Mouse (Mus musculus) erythroid progenitor cell, adult 5-6 weeks (primary cell): ENCODE data around the gene Prss27. TPM values are rescaled to one million over a fixed set of nuclear protein-coding genes. Genes with fewer than 3 reads are reported as not detected.

Experiments used
- ATAC-seq: replicated peaks from 2 replicates; pipeline ENCODE4 v1.8.0; 2016; ENCODE audit warnings: moderate number of reproducible peaks, mild to moderate bottlenecking, moderate TSS enrichment, inconsistent platforms; ENCODE audit not compliant: poor library complexity, low FRiP score, severe bottlenecking
- total RNA-seq, 2 experiments: library from RNA; stranded (forward) in 1 of 2; stranded (reverse) in 1 of 2; fragments of 150-400 nt in 1 of 2; fragments of 186-747, 209-891 nt in 1 of 2; gene quantifications; 2 replicates each; pipeline versions ENCODE4 v1.2.3 to v1.2.4; 2015 to 2017; ENCODE audit warnings: low replicate concordance in 2 of 2

Gene Prss27
- total RNA-seq, 2 experiments from 2014 or later = not detected

DNA sequence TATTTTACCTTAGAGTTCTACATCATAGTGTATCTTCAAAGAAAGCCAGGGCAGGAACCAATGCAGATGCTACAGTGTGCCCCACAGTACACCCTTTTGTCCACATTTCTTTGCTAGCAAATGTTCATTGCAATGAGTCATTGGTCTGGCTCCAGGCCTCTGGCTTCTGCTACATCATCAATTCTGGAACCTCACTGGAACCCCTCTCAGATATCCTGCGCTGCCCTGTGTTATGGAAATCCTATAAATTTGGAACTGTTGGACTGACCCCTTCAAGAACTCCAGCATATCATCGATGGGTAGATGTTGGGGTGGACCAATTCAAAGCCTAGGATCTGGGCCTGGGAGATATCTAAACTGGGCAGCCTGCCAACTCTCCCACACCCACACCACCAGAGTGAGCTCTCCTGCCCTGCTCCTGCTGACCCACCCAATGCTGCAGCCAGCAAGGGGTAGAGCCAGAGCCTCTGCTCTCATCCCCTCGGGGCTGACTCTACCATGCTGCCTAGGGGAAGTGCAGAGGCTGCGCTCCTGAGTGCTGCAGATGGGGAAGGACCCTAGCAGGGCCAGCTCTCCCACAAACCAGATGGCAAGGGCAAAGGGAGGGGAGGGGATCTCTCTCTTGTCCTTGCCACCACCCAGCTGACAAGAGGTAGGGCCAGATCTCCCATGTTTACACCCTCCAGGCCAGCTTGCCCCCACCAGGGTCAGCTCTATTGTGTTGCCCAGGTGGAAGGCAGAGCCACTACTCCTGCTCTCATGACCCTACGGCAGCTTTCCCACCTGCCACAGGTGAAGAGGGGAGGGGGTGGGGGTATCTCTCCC, 16.4 kb upstream of the Prss27 start:
- peak; percentile 98 for ATAC-seq

DNA sequence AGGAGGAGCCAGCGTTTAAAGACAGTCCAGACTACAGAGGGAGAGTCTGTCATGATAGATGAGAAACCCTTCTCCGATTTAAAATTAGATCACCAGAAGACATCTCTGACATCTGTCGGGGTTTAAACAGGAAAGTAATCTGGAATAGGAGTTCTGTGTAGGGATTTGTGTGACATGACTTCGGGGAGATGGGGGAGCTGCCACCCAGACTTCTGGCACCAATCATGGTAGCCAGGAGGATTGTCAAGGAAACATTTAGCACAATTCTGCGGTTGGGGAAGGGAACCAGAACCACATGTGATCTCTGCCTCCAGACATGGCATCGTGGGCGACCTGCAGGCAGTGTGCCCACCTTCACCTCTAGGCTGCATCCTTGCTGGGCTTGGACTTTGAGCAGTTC, 8.5 kb upstream of the Prss27 start:
- ATAC-seq = no peak

DNA sequence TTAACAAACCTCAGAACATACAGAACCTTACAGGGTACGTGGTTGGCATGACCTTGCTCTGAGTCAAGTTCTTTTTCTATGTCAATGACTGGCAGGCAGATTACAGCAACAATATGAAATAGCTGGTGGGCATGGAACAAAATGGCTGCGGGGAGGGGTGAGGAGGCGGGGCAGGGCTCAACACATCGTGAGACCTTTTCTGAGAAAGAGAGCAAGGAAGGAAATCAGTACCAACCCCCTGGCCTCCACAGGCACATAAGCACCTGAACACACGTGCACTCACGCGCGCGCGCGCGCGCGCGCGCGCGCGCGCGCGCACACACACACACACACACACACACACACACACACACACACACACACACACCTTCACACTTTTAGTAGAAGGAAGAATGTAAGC, 7.4 kb upstream of the Prss27 start:
- ATAC-seq = no peak

DNA sequence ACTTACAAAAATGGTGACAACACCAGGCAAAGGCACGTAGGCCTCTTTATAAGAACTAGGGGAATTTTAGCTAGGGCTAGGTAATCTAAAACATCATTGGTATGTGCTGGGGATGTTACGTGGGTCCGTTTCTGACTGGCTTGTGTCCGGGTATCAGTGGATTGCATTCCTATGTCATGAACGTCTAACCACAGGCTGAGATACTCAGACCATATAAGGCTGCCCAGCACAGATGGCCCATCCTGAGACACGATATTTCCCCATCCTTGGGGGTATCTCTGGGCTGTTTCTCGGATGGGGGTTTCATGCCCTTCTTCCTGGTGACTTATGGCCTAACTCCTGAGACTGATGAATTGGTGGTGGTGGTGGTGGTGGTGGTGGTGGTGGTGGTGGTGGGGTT, 2.9 kb upstream of the Prss27 start:
- ATAC-seq = no peak

DNA sequence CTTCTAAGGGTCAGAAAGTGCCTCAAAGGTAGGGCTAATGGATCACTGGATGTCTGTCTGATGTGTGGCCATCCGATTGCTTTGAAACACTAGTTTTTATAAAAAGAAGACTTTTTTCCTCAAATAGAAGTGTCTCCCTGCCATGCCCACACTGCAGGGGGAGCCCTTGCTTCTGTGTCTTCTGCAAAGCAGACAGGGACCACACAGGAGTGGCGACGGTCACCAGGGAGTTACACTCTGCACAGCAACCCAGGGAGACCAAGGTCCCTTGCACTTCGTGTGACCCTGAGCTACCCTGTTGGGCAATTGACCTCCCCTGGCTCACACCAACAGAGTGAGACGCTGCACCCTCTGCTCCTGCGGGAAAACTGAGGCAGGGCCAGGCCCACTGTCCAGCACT, 990 bp upstream of the Prss27 start:
- 0 out of 2 replicates have a peak, but pooled peaks have one; percentile 15 for ATAC-seq

DNA sequence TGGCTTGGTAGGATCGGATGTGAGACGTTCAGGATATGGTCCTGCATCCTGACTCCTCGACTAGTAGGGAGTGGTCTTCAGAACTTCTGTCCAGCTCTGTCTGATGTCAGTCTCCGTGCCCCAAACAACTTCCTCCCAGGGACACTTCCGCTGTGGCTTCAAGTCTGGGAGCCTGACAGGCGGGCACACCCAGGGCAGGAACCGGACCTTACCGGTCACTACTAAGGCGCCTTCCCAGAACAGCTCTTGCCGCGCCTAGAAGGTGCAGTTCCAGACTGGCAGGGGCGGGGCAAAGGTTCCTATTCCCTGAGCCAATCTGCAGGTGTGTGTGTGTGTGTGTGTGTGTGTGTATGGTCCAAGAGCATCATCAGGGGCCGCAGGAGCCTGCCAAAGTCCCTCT, 584 bp upstream of the Prss27 start:
- no peak; the same call in 1 of the 2 replicates for ATAC-seq

DNA sequence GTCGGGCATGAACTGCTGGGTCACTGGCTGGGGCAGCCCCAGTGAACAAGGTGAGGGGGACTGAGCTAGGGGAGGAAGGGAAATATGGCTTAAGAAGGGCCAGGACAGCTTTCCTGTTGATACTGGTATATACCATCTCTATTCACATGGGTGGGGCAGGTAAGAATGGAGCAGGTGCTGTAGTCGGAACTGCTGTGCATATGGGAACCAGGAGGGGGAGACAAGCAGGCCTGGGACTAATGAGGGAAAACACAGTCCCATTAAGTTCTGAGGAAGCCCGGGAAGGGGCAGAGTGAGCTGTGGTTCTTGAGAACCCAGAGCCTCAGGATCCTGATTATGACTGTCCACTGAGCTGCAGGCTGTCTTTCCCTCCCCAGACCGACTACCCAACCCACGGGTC, 6.5 kb downstream of the Prss27 start:
- ATAC-seq = no peak

DNA sequence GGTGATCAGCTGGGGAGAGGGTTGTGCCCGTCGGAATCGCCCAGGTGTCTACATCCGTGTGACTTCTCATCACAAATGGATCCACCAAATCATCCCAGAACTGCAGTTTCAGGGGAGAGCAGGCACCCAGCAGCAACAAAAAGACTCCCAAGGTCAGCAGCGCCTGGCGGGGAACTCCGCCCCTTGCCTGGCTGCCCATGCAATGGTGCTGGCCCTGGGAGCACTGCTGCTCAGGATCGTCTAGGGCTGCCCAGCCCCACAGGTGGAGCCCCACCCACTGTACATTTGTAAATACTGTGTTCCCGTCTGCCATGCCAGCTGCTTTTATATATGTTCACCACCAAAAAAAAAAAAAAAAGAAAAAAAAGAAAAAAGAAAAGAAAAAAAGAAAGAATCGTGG, 7.7 kb downstream of the Prss27 start:
- ATAC-seq = no peak

DNA sequence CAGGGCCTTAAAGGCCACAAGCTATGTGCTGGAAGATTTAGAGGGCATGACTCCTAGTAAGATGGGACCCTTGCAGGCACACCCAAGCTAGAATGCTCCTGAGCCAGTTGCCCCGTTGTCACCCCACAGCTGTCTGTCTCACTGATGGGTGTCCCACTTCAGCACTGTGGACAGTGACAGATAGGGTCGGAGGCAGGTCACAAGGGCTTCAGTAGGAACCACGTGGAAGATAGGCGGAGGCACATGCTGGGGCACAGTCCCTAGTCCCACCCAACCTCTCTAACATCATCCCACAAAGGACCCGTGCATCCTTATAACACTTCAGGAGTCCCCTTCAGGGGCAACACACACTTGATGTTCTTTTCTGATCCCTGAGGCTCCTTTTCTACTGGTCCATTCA, 8.1 kb downstream of the Prss27 start:
- ATAC-seq = no peak

DNA sequence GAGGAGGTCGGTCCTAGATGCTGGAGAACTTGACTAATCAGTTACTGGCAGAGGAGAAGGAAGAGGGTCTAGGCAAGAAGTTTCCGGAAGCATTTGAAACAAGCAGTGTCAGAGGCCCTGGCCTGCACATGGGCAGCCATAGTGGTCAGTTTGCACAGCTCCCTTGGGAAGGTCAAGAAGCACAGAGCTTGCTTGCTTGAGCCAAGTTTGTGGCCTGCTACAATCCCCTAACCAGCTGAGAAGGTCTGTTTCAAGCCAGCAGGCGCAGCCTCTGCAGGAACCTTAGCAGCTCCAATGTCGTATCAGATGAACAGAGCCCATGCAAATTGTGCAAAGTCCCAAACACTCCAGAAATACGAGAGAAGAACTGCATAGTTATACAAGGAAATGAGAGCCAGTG, 10.1 kb downstream of the Prss27 start:
- no peak for ATAC-seq

DNA sequence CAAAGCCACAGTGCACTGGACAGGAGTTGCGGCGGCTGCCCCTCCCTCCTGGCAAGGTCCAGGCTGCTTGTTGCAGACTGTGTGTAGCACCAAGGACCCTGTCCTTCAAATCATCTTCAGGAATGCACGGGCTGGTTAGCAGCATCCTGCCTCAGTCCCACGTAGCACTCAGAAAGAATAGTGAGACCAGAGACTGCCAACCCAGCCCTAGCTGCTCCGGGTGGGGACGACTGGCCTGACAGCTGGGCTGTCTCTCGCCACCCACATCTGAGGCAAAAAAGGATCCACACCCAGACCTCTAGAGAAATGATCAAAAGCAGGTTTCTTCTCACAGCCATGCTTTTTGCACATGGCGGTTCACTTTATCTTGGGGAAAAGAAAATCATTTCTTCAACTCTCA, 11.1 kb downstream of the Prss27 start:
- no peak for ATAC-seq

DNA sequence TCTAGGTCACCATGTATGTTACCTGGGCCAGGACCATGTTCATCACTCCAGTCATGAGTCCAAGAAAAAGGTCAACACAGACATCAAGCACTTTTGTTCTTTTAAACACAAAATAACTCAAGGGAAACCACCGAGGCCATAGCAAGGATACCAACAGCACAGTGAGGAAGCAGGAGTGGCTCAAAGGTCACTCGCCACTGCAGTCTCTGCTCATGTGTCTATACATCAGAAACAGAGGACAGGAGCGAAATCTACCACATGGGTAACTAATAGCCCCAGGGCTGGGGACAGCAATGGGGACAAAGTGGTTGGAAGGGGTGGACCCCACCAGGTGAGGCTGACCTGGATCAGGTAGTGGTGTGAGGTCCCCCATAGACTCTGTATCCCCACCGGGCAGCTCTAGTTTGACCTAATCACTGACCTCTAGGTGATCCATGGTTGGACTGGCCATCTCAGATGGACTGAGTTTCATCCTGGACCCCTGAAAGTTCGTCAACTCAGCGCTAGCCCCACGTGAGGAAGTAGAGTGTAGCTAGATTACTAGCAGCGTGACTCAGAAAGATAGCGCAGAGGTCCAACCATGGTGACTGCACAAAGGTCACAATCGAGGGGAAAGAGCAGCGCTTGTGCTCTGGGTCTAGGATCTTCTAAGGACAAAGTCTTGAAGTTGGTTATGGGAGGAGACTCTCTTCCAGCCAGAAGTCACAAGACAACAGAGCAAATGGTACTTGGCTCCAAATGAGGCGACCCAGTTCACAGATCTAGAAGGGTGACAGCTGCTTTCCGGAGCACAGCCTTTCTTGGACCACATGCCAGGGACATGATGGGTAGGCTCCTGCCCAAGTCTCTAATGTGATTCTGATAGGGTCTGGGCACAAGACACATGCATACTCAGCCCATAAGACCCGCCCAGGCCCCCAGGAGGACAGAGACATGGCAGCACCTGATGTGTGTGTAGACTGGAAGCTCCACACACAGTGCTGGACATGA, 19.0 kb downstream of the Prss27 start:
- no peak for ATAC-seq

DNA sequence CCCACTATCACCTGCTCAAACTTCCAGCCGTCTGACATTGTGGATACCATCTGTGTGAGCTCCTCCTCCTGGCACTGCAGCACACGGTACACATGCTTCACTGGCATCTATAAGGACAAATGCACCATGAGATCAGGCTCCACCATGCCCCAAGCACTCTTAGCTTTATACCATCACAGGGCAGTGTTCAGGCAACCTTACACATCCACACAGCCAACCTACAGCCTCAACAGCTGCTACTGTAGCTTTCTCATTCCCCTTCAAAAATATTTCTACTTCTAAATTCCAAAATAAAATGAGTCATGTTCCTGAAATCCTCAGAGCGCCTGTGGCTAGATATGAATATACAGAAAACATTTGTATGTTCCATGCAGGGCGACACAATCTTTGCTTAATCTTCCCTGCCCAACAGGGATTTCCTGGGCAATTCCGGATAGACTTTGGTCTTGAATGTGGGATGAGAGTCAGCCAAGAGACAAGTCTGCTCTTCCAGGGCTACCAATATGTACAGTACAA, 19.8 kb downstream of the Prss27 start:
- no peak for ATAC-seq

DNA sequence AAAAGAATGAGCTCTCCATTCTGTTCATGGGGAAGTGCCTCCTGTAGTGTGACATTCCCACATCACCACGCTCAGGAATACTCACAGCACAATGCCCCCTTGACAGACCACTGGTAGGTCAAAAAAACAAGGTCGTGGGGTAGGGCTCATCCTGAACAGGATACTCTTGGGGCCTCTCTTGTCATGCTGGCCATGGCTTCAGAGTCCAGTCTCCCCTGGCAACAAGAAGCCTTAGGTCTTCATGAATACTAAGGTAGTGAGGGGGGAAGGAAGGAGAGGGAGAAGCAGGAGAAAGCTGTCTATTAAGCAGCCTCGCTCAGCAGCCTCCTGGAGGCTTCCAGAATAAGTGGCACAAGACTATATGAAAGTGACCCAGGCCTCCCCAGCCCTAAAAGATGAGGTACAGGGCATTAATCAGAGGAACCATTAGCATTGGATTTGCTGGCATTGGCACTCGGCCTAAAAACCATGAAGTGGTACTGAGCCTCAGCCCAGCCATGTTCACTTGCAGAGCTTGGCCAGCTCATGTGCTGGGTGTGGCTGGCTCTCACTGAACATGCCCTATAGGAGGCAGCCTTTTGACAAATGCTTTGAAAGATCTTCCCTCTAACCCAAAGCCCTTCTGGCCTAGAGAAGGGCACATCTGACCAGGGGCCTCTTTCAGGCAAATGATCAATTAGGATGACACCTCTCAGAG, 24.7 kb downstream of the Prss27 start:
- ATAC-seq = no peak

DNA sequence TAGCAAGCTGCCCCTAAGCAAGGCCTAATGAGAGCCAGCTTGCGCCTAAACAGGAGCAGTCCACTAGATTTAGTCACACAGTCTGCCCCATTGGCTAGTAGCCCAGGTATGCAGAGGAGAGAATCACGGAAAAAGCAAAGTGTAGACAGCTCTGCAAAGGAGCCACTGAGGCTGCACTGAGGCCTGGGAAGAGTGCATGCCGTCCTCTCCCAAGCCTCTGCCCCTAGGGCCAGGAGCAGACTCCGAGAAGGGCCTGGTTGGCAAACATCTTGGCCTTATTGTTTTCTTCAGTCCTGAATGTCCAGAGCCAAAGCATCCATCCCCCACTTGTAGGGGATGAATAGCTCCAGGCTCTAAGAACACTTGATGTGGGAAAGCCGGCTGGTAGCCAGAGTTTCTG, 30.3 kb downstream of the Prss27 start:
- ATAC-seq = no peak

DNA sequence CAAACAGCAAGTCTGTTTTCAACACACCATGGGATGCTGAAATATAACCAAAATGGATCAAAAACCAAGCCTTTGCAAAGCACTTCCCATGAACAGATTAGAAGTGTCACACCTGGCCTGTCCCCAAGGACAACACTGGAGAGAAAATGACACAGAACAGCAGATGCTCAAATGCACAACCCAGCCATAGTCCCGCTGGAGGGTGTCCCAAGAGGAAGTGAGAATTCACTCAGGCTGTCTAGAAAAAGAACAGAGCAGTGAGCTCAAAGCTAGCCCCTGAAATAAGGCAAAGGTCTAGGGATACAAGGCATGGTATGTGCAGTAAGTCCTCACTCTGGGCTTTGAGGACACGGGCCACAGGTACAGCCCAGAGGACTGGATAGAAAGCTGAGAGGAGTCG, 31.6 kb downstream of the Prss27 start:
- no peak for ATAC-seq

DNA sequence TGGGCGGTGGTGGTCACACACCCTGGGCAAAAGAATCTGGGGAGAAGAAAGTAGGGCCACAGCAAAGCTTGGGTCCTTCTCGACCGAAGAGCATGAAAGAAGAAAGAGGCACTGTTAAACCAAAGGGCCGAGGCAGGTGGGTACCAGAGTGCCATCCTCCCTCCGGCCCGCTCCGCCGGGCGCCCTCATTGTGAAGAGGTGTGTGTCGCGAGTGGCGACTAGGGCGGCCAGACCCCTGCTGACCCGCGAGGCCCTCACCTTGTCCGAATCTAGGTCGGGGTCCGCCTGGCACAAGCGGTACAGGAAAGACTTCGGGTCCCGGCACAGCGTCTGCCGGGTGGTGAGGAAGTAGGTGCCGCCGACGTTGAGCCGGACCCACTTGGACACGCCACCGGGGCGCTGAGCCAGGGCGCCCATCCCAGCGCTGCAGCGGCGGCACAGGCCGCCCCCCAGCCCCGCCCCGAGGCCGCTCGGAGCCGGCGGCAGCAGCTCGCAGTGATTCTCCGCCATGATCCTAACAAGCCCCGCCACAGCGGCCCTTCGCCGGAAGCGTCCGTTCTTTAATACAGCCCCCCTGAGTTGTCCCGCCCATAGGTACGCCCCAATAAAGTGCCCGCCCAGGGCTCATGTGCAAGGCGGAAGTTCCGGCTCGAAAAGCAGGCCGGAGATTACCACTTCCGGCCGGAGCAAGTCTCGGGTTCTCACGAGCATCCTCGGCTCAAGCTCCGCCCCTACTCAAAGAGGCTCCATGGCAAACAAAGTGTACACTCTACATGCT, 35.2 kb downstream of the Prss27 start, which contains the start of gene Kctd5:
TSS of gene Kctd5 (minus strand) at position 567 of the 778 bp plus-strand sequence.
- peak; percentile 97 for ATAC-seq

DNA sequence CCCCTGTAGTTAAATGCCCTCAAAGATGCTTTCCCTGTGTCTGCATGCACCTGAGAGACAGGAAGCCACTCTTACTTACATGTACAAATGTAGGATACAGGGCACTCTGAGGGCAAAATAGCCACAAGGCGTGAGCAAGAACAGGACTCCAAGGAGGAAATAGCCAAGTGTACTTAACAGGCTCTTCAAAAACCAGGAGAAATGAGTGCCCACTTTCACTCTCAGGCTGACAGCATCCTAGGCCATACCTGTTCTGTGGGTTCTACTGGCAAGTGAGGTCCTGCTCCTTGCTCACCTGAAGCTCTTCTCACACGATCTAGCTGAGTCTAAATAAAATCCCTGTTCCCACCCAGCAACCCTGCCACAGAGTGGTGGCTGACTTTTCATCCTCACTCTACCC, 39.2 kb downstream of the Prss27 start:
- ATAC-seq = no peak

DNA sequence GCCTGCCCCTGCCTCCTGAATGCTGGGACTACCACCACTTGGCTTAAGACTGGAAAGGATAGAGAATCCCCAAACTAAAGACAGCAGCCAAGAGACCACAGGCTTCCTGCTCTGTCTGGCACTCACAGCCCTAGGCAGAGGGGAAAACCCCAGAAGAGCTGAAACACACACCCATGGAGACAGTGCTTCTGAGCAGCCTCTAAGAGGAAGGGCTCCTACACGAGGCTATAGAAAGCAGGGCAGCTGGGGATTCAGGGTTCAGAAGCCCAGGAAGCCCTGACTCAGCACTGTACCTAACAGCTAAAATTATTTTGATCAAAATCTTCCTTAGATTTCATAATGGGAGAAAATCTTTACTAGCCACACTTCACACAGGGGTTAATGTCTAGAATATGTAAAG, 46.6 kb downstream of the Prss27 start:
- ATAC-seq = no peak
